Mouse (Mus musculus) intestine, embryonic 16.5 days (tissue): Measurements from ENCODE around the gene Brwd1. TPM values are rescaled to one million over a fixed set of nuclear protein-coding genes. Genes with fewer than 3 reads are reported as not detected.
"Not testable (repeated sequence)": the region's sequence is repeated elsewhere in the genome, so short reads cannot be mapped to it uniquely, and the experiment has no call there.

Experiments
- ATAC-seq: fragments of 200-750 bp; cut with Nextera tagmentation; 2 replicates; pipeline ENCODE4 v1.8.0; 2017; ENCODE audit warnings: moderate TSS enrichment, moderate library complexity
- H3K27ac ChIP-seq: fragments of 300-500 bp; sonication (generic); 2 replicates; pipeline ENCODE4 v1.5.1; 2014; ENCODE audit warnings: mild to moderate bottlenecking, low read length
- H3K27me3 ChIP-seq: fragments of 300-500 bp; sonication (generic); replicated peaks from 2 replicates; pipeline ENCODE4 v1.6.1; 2014; ENCODE audit warnings: low read length, control low read depth, mixed read lengths; ENCODE audit not compliant: control insufficient read depth, insufficient read depth
- H3K36me3 ChIP-seq: fragments of 300-500 bp; sonication (generic); 2 replicates; pipeline ENCODE4 v1.6.1; 2014; ENCODE audit warnings: low read length, control low read depth; ENCODE audit not compliant: control insufficient read depth, insufficient read depth
- H3K4me1 ChIP-seq: fragments of 300-500 bp; sonication (generic); 2 replicates; pipeline ENCODE4 v1.6.1; 2014; ENCODE audit warnings: low read length, control low read depth, mixed read lengths; ENCODE audit not compliant: control insufficient read depth, insufficient read depth
- H3K4me2 ChIP-seq: fragments of 300-500 bp; sonication (generic); 2 replicates; pipeline ENCODE4 v1.6.1; 2014; ENCODE audit warnings: low read depth, low read length, control low read depth
- H3K4me3 ChIP-seq: fragments of 300-500 bp; sonication (generic); 2 replicates; pipeline ENCODE4 v1.5.1; 2014; ENCODE audit warnings: mild to moderate bottlenecking, low read length
- H3K9ac ChIP-seq: fragments of 300-500 bp; sonication (generic); 2 replicates; pipeline ENCODE4 v1.6.1; 2014; ENCODE audit warnings: low read depth, low read length
- H3K9me3 ChIP-seq: fragments of 300-500 bp; sonication (generic); 2 replicates; pipeline ENCODE4 v1.6.1; 2016; ENCODE audit warnings: low read length, control low read depth; ENCODE audit not compliant: control insufficient read depth
- WGBS: fragments of 180-500 bp; shearing (Covaris S2); extraction: QIAGEN DNeasy Blood & Tissue Kit; methylation state at CpG from one replicate; pipeline ENCODE4 v1.1.7; 2014; 5-methylcytosine and 5-hydroxymethylcytosine counted together
- polyA plus RNA-seq: library from polyadenylated mRNA; unstranded; fragments of >200 nt; fragmentation: Nextera tagmentation; extraction: Ambion mirVana; gene quantifications from 2 replicates; pipeline ENCODE4 v1.2.1, GENCODE M21; 2015

The Brwd1 gene
- polyA plus RNA-seq, 1 experiment from 2014 or later: 51.6 TPM

GRCm38 (mm10) chr16:96039538-96039937 is 42.8 kb downstream of the Brwd1 start:
- H3K27me3 ChIP-seq: no peaks in the 10 kb centered on the region
- no peak overlapping the region for H3K27ac ChIP-seq
- no peaks in the 10 kb centered on the region for H3K4me1 ChIP-seq
- WGBS: 67% methylated on average over 6 of the region's 6 CpGs
- no peak overlapping the region for H3K4me3 ChIP-seq
- H3K9me3 ChIP-seq: no peaks in the 10 kb centered on the region
- no peak for ATAC-seq
- no peak overlapping the region for H3K9ac ChIP-seq
- H3K4me2 ChIP-seq: no peak overlapping the region
- H3K36me3 ChIP-seq: peaks cover 24% of the 10 kb centered on the region

DNA sequence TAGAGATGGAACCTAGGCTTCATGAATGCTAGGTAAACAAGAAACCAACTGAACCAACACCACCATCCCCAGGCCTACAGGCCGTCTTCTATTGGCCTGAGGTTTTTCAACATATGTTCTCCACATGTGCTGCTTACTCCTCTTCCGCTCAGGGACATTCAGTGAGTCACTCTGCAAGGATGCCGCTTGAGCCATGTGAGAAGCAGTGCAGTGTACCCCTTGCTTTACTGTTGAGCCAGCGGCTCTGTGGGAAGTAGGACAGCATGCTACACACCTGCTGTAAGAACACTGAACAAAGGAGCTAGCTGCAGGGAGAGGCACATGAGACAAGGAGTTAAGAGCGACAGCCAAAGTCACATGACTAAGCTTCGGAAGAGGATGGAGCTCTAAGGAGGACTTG is 47.9 kb downstream of the Brwd1 start:
- H3K4me1 ChIP-seq: no peaks in the 10 kb centered on the region
- H3K27ac ChIP-seq: no peak overlapping the region
- WGBS: 88% methylated on average over 6 of the region's 6 CpGs
- ATAC-seq: no peak
- H3K4me3 ChIP-seq: no peak overlapping the region
- no peak overlapping the region for H3K4me2 ChIP-seq
- H3K27me3 ChIP-seq: no peaks in the 10 kb centered on the region
- H3K9ac ChIP-seq: no peak overlapping the region
- peaks cover 40% of the 10 kb centered on the region for H3K36me3 ChIP-seq
- H3K9me3 ChIP-seq: no peaks in the 10 kb centered on the region

GRCm38 (mm10) chr16:96032368-96033043 is 49.8 kb downstream of the Brwd1 start:
- 84% methylated on average over 13 of the region's 13 CpGs for WGBS
- no peaks in the 10 kb centered on the region for H3K9me3 ChIP-seq
- no peak overlapping the region for H3K27ac ChIP-seq
- peaks cover 37% of the 10 kb centered on the region for H3K36me3 ChIP-seq
- H3K4me1 ChIP-seq: no peaks in the 10 kb centered on the region
- no peak for ATAC-seq
- no peak overlapping the region for H3K9ac ChIP-seq
- H3K27me3 ChIP-seq: no peaks in the 10 kb centered on the region
- no peak overlapping the region for H3K4me3 ChIP-seq
- no peak overlapping the region for H3K4me2 ChIP-seq

DNA sequence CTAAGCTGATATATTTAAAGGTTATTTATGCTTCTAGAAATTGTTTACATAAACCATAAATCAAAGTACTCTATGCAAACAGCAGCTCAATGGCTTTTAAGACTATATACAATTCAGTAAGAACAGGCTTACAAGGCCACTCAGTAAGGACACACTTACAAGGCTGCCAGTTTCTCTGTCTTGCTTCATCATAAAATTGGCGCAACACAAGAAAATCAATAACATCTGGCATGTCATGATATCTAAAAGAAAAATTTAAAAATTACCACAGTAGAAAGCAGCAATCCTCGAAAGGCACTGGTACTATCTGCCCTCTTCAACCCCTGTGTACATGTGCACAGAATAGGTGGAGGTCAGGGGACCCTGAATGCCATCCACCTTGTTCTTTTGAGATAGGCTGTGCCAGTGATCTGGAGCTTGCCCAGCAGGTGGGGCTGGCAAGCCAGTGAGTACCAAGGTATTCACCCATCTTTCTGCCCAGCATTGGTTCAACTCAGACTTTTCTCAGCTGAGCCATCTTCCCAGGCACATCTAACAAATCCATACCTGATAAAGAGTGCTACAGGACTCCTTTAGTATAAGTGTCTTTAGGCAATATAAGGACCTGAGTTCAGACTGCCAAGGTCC is 51.7 kb downstream of the Brwd1 start:
- Histone ChIP-seq H3K9me3 (no peaks in the 10 kb centered on the region), H3K27me3 (no peaks in the 10 kb centered on the region), H3K36me3 (peaks cover 35% of the 10 kb centered on the region), H3K27ac (no peak overlapping the region), H3K4me2 (no peak overlapping the region), H3K9ac (no peak overlapping the region), H3K4me1 (no peaks in the 10 kb centered on the region), H3K4me3 (no peak overlapping the region)
- WGBS: 90% methylated on average over 2 of the region's 2 CpGs
- no peak for ATAC-seq

DNA sequence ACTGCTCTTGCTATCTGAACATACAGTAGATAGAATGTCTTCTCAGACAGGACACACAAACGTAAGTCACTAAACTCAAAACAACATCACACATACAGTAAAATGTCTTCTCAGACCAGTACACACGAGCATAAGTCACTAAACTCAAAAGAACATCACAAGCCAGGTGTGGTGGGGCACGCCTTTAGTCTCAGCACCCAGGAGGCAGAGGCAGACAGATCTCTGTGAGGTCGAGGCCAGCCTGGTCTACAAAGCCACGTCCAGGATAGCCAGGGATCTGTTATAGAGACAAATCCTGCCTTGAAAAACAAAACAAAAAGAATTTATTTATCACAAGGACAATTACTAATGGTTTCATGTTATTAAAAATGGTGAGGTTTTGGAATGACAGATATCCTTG is 56.1 kb downstream of the Brwd1 start:
- Histone ChIP-seq H3K9me3 (no peaks in the 10 kb centered on the region), H3K27me3 (no peaks in the 10 kb centered on the region), H3K36me3 (peaks cover 27% of the 10 kb centered on the region), H3K4me1 (no peaks in the 10 kb centered on the region), H3K9ac (no peak overlapping the region), H3K27ac (no peak overlapping the region), H3K4me2 (no peak overlapping the region), H3K4me3 (no peak overlapping the region)
- ATAC-seq: no peak
- 91% methylated on average over 5 of the region's 5 CpGs for WGBS

DNA sequence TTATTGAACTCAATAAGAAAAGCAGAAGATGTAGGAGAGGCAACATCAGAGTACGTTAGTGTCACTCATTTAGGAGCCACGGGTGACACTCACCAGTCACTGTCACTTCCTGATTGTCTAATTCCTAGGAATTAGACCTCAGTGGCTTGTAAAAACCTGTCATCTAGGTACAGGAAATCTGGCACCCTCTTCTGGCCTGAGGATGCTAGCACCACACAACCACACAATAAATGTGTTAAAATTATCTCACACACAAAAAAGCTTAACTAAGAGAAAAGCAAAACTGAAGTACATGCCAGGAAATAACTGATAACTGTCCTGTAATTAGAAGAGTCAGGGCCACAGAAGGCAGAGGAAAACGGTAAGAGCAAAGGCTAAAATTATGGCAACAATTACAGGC is 57.1 kb downstream of the Brwd1 start:
- H3K27me3 ChIP-seq: no peaks in the 10 kb centered on the region
- ATAC-seq: no peak
- no peak overlapping the region for H3K9ac ChIP-seq
- H3K9me3 ChIP-seq: no peaks in the 10 kb centered on the region
- WGBS: 86% methylated on average over 3 of the region's 3 CpGs
- no peak overlapping the region for H3K27ac ChIP-seq
- no peak overlapping the region for H3K4me2 ChIP-seq
- H3K4me1 ChIP-seq: no peaks in the 10 kb centered on the region
- no peak overlapping the region for H3K4me3 ChIP-seq
- peaks cover 25% of the 10 kb centered on the region for H3K36me3 ChIP-seq

GRCm38 (mm10) chr16:96021045-96021444 is 61.3 kb downstream of the Brwd1 start:
- Histone ChIP-seq H3K27ac (no peak overlapping the region), H3K9ac (no peak overlapping the region), H3K9me3 (no peaks in the 10 kb centered on the region), H3K36me3 (peaks cover 20% of the 10 kb centered on the region), H3K4me2 (no peak overlapping the region), H3K4me3 (no peak overlapping the region), H3K27me3 (no peaks in the 10 kb centered on the region), H3K4me1 (no peaks in the 10 kb centered on the region)
- ATAC-seq: no peak
- WGBS: 92% methylated on average over 10 of the region's 10 CpGs

- not testable (repeated sequence) for H3K4me2 ChIP-seq, H3K36me3 ChIP-seq, H3K9ac ChIP-seq, ATAC-seq, H3K27ac ChIP-seq, H3K27me3 ChIP-seq, H3K4me1 ChIP-seq, H3K4me3 ChIP-seq, H3K9me3 ChIP-seq
- WGBS: no CpG with 5 or more reads among the region's 10 CpGs
Measured at GRCm38 (mm10) chr16:96009124-96009523, 73.2 kb downstream of the Brwd1 start.

GRCm38 (mm10) chr16:96004278-96004677 is 78.0 kb downstream of the Brwd1 start:
- not testable (repeated sequence) for H3K9me3 ChIP-seq, H3K9ac ChIP-seq, H3K27me3 ChIP-seq, ATAC-seq, H3K4me1 ChIP-seq, H3K4me2 ChIP-seq, H3K4me3 ChIP-seq, H3K27ac ChIP-seq
- peaks cover 15% of the 10 kb centered on the region for H3K36me3 ChIP-seq
- no CpG with 5 or more reads among the region's 10 CpGs for WGBS

DNA sequence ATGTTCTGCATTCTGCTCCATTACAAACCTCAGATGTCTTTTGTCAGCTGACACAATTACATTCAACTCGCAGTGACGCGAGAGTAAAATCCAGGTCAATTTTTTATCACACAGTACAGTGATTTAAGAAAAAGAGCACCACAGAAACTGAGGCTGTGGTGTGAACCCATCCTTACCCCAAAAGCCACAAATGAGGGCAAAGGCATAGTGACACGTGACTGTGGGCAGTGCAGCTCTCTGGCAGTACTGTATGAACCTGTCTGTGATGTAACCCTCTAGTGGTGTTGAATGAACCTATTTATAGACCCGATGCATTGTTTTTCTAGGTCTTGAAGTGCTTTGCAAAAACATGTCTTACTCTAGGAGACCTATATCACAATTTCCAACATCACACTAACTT is 83.0 kb downstream of the Brwd1 start:
- no peak for ATAC-seq
- WGBS: 87% methylated on average over 5 of the region's 5 CpGs
- no peaks in the 10 kb centered on the region for H3K4me1 ChIP-seq

More for the DNA sequence above, 83.0 kb downstream of the Brwd1 start:
- H3K9ac ChIP-seq: no peak overlapping the region
- no peak overlapping the region for H3K4me3 ChIP-seq
- no peak overlapping the region for H3K27ac ChIP-seq
- H3K4me2 ChIP-seq: no peak overlapping the region
- H3K9me3 ChIP-seq: no peaks in the 10 kb centered on the region
- H3K36me3 ChIP-seq: peaks cover 12% of the 10 kb centered on the region
- no peaks in the 10 kb centered on the region for H3K27me3 ChIP-seq
